Mouse (Mus musculus) kidney, postnatal 10 days (tissue): ENCODE measurements around the gene Olfr1393.

Experiments
- DNase-seq: peaks from one replicate; pipeline ENCODE4 v3.0.0; 2021; ENCODE audit warnings: mixed read lengths

Olfr1393 gene

GRCm38 (mm10) chr11:49326726-49327125 is 48.6 kb downstream of the Olfr1393 start:
- DNase-seq, result no peak

GRCm38 (mm10) chr11:49329686-49330085 is 51.6 kb downstream of the Olfr1393 start:
- DNase-seq, result no peak
